In genomic region chr11:63132501-63133435, GRCm38 (mm10) we compare ENCODE assay signal across 8 mouse cellular contexts. TPM values are rescaled to one million over a fixed set of nuclear protein-coding genes. Genes with fewer than 3 reads are reported as not detected.
DNase-seq lines count a peak whose midpoint lies in the region; ATAC-seq and TF ChIP-seq lines count a peak whose summit lies in the region.
"Had no signal": no experiment of that assay in that cellular context is flagged by ENCODE, and none has a peak within 500 bp of the region (broad histone marks: within the 10 kb centered on the region; RNA-seq: fewer than 3 reads in every experiment).

No protein-coding gene starts in this region.

- H3K27ac ChIP-seq in cortical plate, adult 2 months (ENCODE audit: insufficient read depth, low read length), result peak overlapping the region; percentile 82
- H3K27ac ChIP-seq in intestine, embryonic 16.5 days (ENCODE audit: low read length), result peak overlapping the region; percentile 96
- H3K27ac ChIP-seq in midbrain, embryonic 11.5 days (ENCODE audit: low read depth, low read length), result no peak overlapping the region
- H3K27ac ChIP-seq in stomach, embryonic 15.5 days, result peak overlapping the region; percentile 93

- peak overlapping the region; percentile 63 for H3K4me2 ChIP-seq in intestine, embryonic 16.5 days (ENCODE audit: low read depth, low read length)
- H3K4me2 ChIP-seq in midbrain, embryonic 11.5 days, result peak overlapping the region; percentile 96
- peak overlapping the region; percentile 66 for H3K4me2 ChIP-seq in stomach, embryonic 15.5 days

- intact Hi-C loops in left cerebral cortex, postnatal 36 days (cut with DNase I), result loop anchor here (5.0 kb wide), 2 partner anchors 130 to 375 kb away; no protein-coding TSS in a partner anchor

- no peak for TF ChIP-seq CTCF in cortical plate, adult 2 months (IDR thresholded peaks at IDR 0.05; ENCODE audit: extremely low read depth, insufficient read depth, low read length)

- peaks cover 24% of the 10 kb centered on the region for H3K27me3 ChIP-seq in intestine, embryonic 16.5 days (replicated peaks; ENCODE audit: control insufficient read depth, insufficient read depth, low read length)
- peaks cover 51% of the 10 kb centered on the region for H3K27me3 ChIP-seq in midbrain, embryonic 11.5 days (ENCODE audit: control insufficient read depth, insufficient read depth, low read length)
- H3K27me3 ChIP-seq in stomach, embryonic 15.5 days (replicated peaks), result peaks cover 38% of the 10 kb centered on the region

- H3K4me1 ChIP-seq in cortical plate, adult 2 months (ENCODE audit: control insufficient read depth, insufficient read depth, low read length), result peaks cover 2% of the 10 kb centered on the region; the same call in 1 of the 2 replicates
- peaks cover 33% of the 10 kb centered on the region for H3K4me1 ChIP-seq in intestine, embryonic 16.5 days (ENCODE audit: control insufficient read depth, insufficient read depth, low read length)
- H3K4me1 ChIP-seq in midbrain, embryonic 11.5 days (ENCODE audit: control insufficient read depth, insufficient read depth, low read length), result peaks cover 11% of the 10 kb centered on the region
- peaks cover 42% of the 10 kb centered on the region for H3K4me1 ChIP-seq in stomach, embryonic 15.5 days

- ATAC-seq in intestine, embryonic 16.5 days, result peak; percentile 70
- ATAC-seq in midbrain, embryonic 11.5 days (ENCODE audit: low FRiP score), result peak; percentile 50
- peak; percentile 47; the same call in 1 of the 2 replicates for ATAC-seq in stomach, embryonic 15.5 days (ENCODE audit: insufficient read depth, low FRiP score, low read depth)

- H3K9ac ChIP-seq in intestine, embryonic 16.5 days (ENCODE audit: low read depth, low read length), result peak overlapping the region; percentile 85
- peak overlapping the region; percentile 72 for H3K9ac ChIP-seq in midbrain, embryonic 11.5 days (ENCODE audit: low read length)
- peak overlapping the region; percentile 43 for H3K9ac ChIP-seq in stomach, embryonic 15.5 days

- DNase-seq in adrenal gland, adult 18-20 months (ENCODE audit: low spot score in 2 of 2), result peak; percentile 77 to 78
- DNase-seq in gastrocnemius, postnatal 25 days, result peak; percentile 91
- peak; percentile 74 to 75 for DNase-seq in left cerebral cortex, postnatal 36 days (ENCODE audit: low spot score in 2 of 2)
- peak; percentile 96 for DNase-seq in midbrain, embryonic 11.5 days (ENCODE audit: low spot score, missing footprints)

- H3K9me3 ChIP-seq in intestine, embryonic 16.5 days (ENCODE audit: control insufficient read depth, low read length), result no peaks in the 10 kb centered on the region
- H3K9me3 ChIP-seq in midbrain, embryonic 11.5 days (ENCODE audit: control insufficient read depth, low read length), result no peaks in the 10 kb centered on the region
- no peaks in the 10 kb centered on the region for H3K9me3 ChIP-seq in stomach, embryonic 15.5 days

- H3K4me3 ChIP-seq in cortical plate, adult 2 months (ENCODE audit: insufficient read depth, low read length), result peak overlapping the region; percentile 45
- peak overlapping the region; percentile 61 for H3K4me3 ChIP-seq in intestine, embryonic 16.5 days (ENCODE audit: low read length)
- peak overlapping the region; percentile 55 for H3K4me3 ChIP-seq in midbrain, embryonic 11.5 days (ENCODE audit: low read depth, low read length)
- H3K4me3 ChIP-seq in stomach, embryonic 15.5 days (replicated peaks), result peak overlapping the region; percentile 55

- peak; percentile 20; the same call in 1 of the 2 replicates for TF ChIP-seq POLR2A in cortical plate, adult 2 months (IDR thresholded peaks at IDR 0.05; ENCODE audit: extremely low read depth, insufficient read depth, low read length)

- under 1% methylated on average over 66 of the region's 66 CpGs for WGBS in intestine, embryonic 16.5 days
- WGBS in midbrain, embryonic 11.5 days, result under 1% methylated on average over 65 of the region's 66 CpGs
- under 1% methylated on average over 60 of the region's 66 CpGs for WGBS in stomach, embryonic 15.5 days

- H3K36me3 ChIP-seq in intestine, embryonic 16.5 days (ENCODE audit: control insufficient read depth, insufficient read depth, low read length), result peaks cover 3% of the 10 kb centered on the region; the same call in 1 of the 2 replicates
- no peaks in the 10 kb centered on the region for H3K36me3 ChIP-seq in midbrain, embryonic 11.5 days (ENCODE audit: control insufficient read depth, insufficient read depth, low read length)
- no peaks in the 10 kb centered on the region for H3K36me3 ChIP-seq in stomach, embryonic 15.5 days

RNA-seq across cellular contexts. Expression of gene Pmp22, which starts 4.0 kb away (rescaled TPM):
- 100 to 1,000 TPM; 106 to 127 TPM for total RNA-seq in adrenal gland, adult 18-20 months (2021)
- polyA plus RNA-seq in cortical plate, adult 2 months (2012; rRNA removed), result 21.8 and 22.2 TPM in 2 replicates
- 10 to 100 TPM; 67.7 to 85.9 TPM for total RNA-seq in gastrocnemius, postnatal 25 days (2021)
- 110 and 113 TPM in 2 replicates for polyA plus RNA-seq in intestine, embryonic 16.5 days (2015; fragmentation: Nextera tagmentation; extraction: Ambion mirVana)
- total RNA-seq in left cerebral cortex, postnatal 36 days (2021), result 10 to 100 TPM; 22.4 to 28.4 TPM
- 34.9 and 39.7 TPM in 2 replicates for polyA plus RNA-seq in midbrain, embryonic 11.5 days (2014; fragmentation: Nextera tagmentation; extraction: Ambion mirVana)
- polyA plus RNA-seq in stomach, embryonic 15.5 days (2015; fragmentation: Nextera tagmentation; extraction: Ambion mirVana), result 148 and 165 TPM in 2 replicates
- total RNA-seq: hematopoietic stem cell, adult 5-6 weeks had no signal
